Mouse (Mus musculus) ES-E14 (cell line): ENCODE data around the gene Sf3a2. TPM values are rescaled to one million over a fixed set of nuclear protein-coding genes. Genes with fewer than 3 reads are reported as not detected.

Source experiments
- DNase-seq: peaks from one replicate; pipeline ENCODE4 v3.0.0-alpha.2; 2013; ENCODE audit warnings: low read depth, low spot score
- H3K27ac ChIP-seq: 2 replicates; pipeline ENCODE4 v1.5.1; 2012; ENCODE audit warnings: low read depth, mild to moderate bottlenecking, low read length, moderate library complexity, mixed read lengths; ENCODE audit not compliant: poor library complexity, insufficient read depth, severe bottlenecking
- H3K36me3 ChIP-seq: 2 replicates; pipeline ENCODE4 v1.6.1; 2012; ENCODE audit warnings: mild to moderate bottlenecking, low read length, moderate library complexity, mixed read lengths; ENCODE audit not compliant: control insufficient read depth, poor library complexity, insufficient read depth, severe bottlenecking
- H3K4me1 ChIP-seq, 2 experiments: fragments of 150-350 bp in 1 of 2; sonication (generic) in 1 of 2; 2 replicates each; pipeline ENCODE4 v1.6.1; 2012; ENCODE audit warnings: low read length in 2 of 2, mild to moderate bottlenecking in 1 of 2, mixed read lengths in 1 of 2; ENCODE audit not compliant: control insufficient read depth in 2 of 2, insufficient read depth in 2 of 2, poor library complexity in 1 of 2
- H3K4me3 ChIP-seq, 2 experiments: fragments of 150-350 bp in 1 of 2; sonication (generic) in 1 of 2; 2 replicates each; pipeline ENCODE4 v1.5.1; 2012; ENCODE audit warnings: low read length in 2 of 2, low read depth in 1 of 2, mild to moderate bottlenecking in 1 of 2, mixed read lengths in 1 of 2; ENCODE audit not compliant: insufficient read depth in 1 of 2, poor library complexity in 1 of 2, severe bottlenecking in 1 of 2
- H3K9ac ChIP-seq: 2 replicates; pipeline ENCODE4 v1.6.1; 2012; ENCODE audit warnings: low read depth, mild to moderate bottlenecking, low read length, mixed read lengths; ENCODE audit not compliant: poor library complexity, insufficient read depth, severe bottlenecking
- H3K9me3 ChIP-seq: fragments of 150-350 bp; sonication (generic); 2 replicates; pipeline ENCODE4 v1.6.1; 2012; ENCODE audit warnings: low read depth, mild to moderate bottlenecking, low read length; ENCODE audit not compliant: control insufficient read depth, insufficient read depth
- CHD2 ChIP-seq: IDR thresholded peaks from 2 replicates; pipeline ENCODE4 v1.6.1; 2014; ENCODE audit warnings: mild to moderate bottlenecking, low read depth, low read length, inconsistent platforms
- HCFC1 ChIP-seq: IDR thresholded peaks from 2 replicates; pipeline ENCODE4 v1.6.1; 2012; ENCODE audit warnings: low read length, inconsistent platforms, borderline replicate concordance; ENCODE audit not compliant: insufficient read depth
- MAFK ChIP-seq: IDR thresholded peaks from 2 replicates; pipeline ENCODE4 v1.6.1; 2014; ENCODE audit warnings: mild to moderate bottlenecking, low read depth, low read length, inconsistent platforms; ENCODE audit not compliant: insufficient read depth
- ZC3H11A ChIP-seq: IDR thresholded peaks from 2 replicates; pipeline ENCODE4 v1.6.1; 2012; ENCODE audit warnings: low read depth, mild to moderate bottlenecking, inconsistent platforms, low read length, borderline replicate concordance
- ZNF384 ChIP-seq: IDR thresholded peaks from 2 replicates; pipeline ENCODE4 v1.6.1; 2012; ENCODE audit warnings: low read depth, low read length, inconsistent platforms
- in situ Hi-C, 2 experiments: fragments of 600-800 bp; cut with MboI; formaldehyde crosslinking; loops; one replicate each; pipeline ENCODE4 v1.15.1; 2025; ENCODE audit warnings: low sequenced_read_pairs in 2 of 2, inconsistent platforms in 1 of 2; ENCODE audit not compliant: unreplicated experiment in 2 of 2
- total RNA-seq: library from RNA; depleted of rRNA; stranded (reverse); fragments of 300-350 nt; gene quantifications from 2 replicates; pipeline ENCODE4 v1.2.3, GENCODE M21; 2012

The Sf3a2 gene
- total RNA-seq, 1 experiment: 31.4 TPM

- no peak overlapping the region for H3K4me3 ChIP-seq
- TF ChIP-seq ZNF384 (no peak), CHD2 (no peak), HCFC1 (no peak), ZC3H11A (no peak), MAFK (no peak)
- H3K27ac ChIP-seq: no peak overlapping the region
- no peaks in the 10 kb centered on the region for H3K9me3 ChIP-seq
- DNase-seq: no peak
- H3K36me3 ChIP-seq: peaks cover 50% of the 10 kb centered on the region
- in situ Hi-C loops: no loop called here
- no peak overlapping the region for H3K9ac ChIP-seq
- H3K4me1 ChIP-seq: peaks cover 2 to 14% of the 10 kb centered on the region in 2 experiments; a peak in 3 of 4 replicates
Measured at GRCm38 (mm10) chr10:80802996-80803395, 5.0 kb downstream of the Sf3a2 start.

- peaks cover 10 to 20% of the 10 kb centered on the region in 2 experiments; a peak in 3 of 4 replicates for H3K4me1 ChIP-seq
- no peak for DNase-seq
- peaks cover 50% of the 10 kb centered on the region for H3K36me3 ChIP-seq
- in situ Hi-C loops: no loop called here
- H3K27ac ChIP-seq: no peak overlapping the region
- H3K4me3 ChIP-seq: no peak overlapping the region
- no peaks in the 10 kb centered on the region for H3K9me3 ChIP-seq
- no peak overlapping the region for H3K9ac ChIP-seq
- TF ChIP-seq ZC3H11A (no peak), ZNF384 (no peak), MAFK (no peak), CHD2 (no peak), HCFC1 (no peak)
Measured at GRCm38 (mm10) chr10:80804340-80804739, 6.3 kb downstream of the Sf3a2 start.

GRCm38 (mm10) chr10:80804916-80805315, 6.9 kb downstream of the Sf3a2 start, which contains the start of gene Amh:
TSS of gene Amh (plus strand) at chr10:80805243.
- Histone ChIP-seq H3K36me3 (peaks cover 50% of the 10 kb centered on the region), H3K9me3 (no peaks in the 10 kb centered on the region), H3K9ac (no peak within 1 kb of the TSS), H3K27ac (no peak within 1 kb of the TSS), H3K4me1 (peaks cover 10 to 23% of the 10 kb centered on the region in 2 experiments; a peak in 3 of 4 replicates), H3K4me3 (no peak within 1 kb of the TSS)
- no peak for TF ChIP-seq ZC3H11A
- no peak for TF ChIP-seq CHD2
- no peak for TF ChIP-seq ZNF384
- TF ChIP-seq HCFC1: no peak
- TF ChIP-seq MAFK: no peak
- in situ Hi-C loops: no loop called here
- DNase-seq: no peak

GRCm38 (mm10) chr10:80805322-80805721, 7.3 kb downstream of the Sf3a2 start:
- in situ Hi-C loops: no loop called here
- no peak for TF ChIP-seq MAFK
- no peak for TF ChIP-seq ZC3H11A
- TF ChIP-seq ZNF384: no peak
- no peak for TF ChIP-seq HCFC1
- no peak for TF ChIP-seq CHD2
- Histone ChIP-seq H3K36me3 (peaks cover 46% of the 10 kb centered on the region), H3K9ac (no peak overlapping the region), H3K9me3 (no peaks in the 10 kb centered on the region), H3K4me1 (peaks cover 10 to 22% of the 10 kb centered on the region in 2 experiments; a peak in 3 of 4 replicates), H3K4me3 (no peak overlapping the region), H3K27ac (no peak overlapping the region)
- DNase-seq: no peak

- H3K4me3 ChIP-seq: no peak overlapping the region
- peaks cover 10 to 22% of the 10 kb centered on the region in 2 experiments; a peak in 3 of 4 replicates for H3K4me1 ChIP-seq
- H3K9ac ChIP-seq: no peak overlapping the region
- peaks cover 45% of the 10 kb centered on the region for H3K36me3 ChIP-seq
- no peak for TF ChIP-seq HCFC1
- TF ChIP-seq MAFK: no peak
- TF ChIP-seq ZNF384: no peak
- TF ChIP-seq CHD2: no peak
- TF ChIP-seq ZC3H11A: no peak
- in situ Hi-C loops: no loop called here
- H3K9me3 ChIP-seq: no peaks in the 10 kb centered on the region
- DNase-seq: peak; percentile 56
- H3K27ac ChIP-seq: no peak overlapping the region
Measured at GRCm38 (mm10) chr10:80805925-80806324, 7.9 kb downstream of the Sf3a2 start.
